Mouse (Mus musculus): ENCODE data around the gene Lsamp.

Gene Lsamp

GRCm38 (mm10) chr16:40271859-40272258 is 287.7 kb downstream of the Lsamp start:
- peak; percentile 27 for DNase-seq (ENCODE audit: low read depth, low spot score)

GRCm38 (mm10) chr16:40290132-40290531 is 306.0 kb downstream of the Lsamp start:
- no peak for DNase-seq (ENCODE audit: low read depth, low spot score)

- no peak for DNase-seq (ENCODE audit: low read depth, low spot score)
Measured at GRCm38 (mm10) chr16:40294296-40294882, 310.2 kb downstream of the Lsamp start.

GRCm38 (mm10) chr16:40295240-40295639 is 311.1 kb downstream of the Lsamp start:
- no peak for DNase-seq (ENCODE audit: low read depth, low spot score)

- no peak for DNase-seq (ENCODE audit: low read depth, low spot score)
Measured at GRCm38 (mm10) chr16:40307666-40308065, 323.5 kb downstream of the Lsamp start.

- no peak for DNase-seq (ENCODE audit: low read depth, low spot score)
Measured at GRCm38 (mm10) chr16:40316199-40316598, 332.0 kb downstream of the Lsamp start.

GRCm38 (mm10) chr16:40324811-40325210 is 340.6 kb downstream of the Lsamp start:
- no peak for DNase-seq (ENCODE audit: low read depth, low spot score)

GRCm38 (mm10) chr16:40328249-40328820 is 344.2 kb downstream of the Lsamp start:
- DNase-seq (ENCODE audit: low read depth, low spot score) = no peak

GRCm38 (mm10) chr16:40369677-40370076 is 385.5 kb downstream of the Lsamp start:
- DNase-seq (ENCODE audit: low read depth, low spot score) = no peak

GRCm38 (mm10) chr16:40371291-40371690 is 387.1 kb downstream of the Lsamp start:
- DNase-seq (ENCODE audit: low read depth, low spot score) = no peak

GRCm38 (mm10) chr16:40375314-40375713 is 391.2 kb downstream of the Lsamp start:
- no peak for DNase-seq (ENCODE audit: low read depth, low spot score)

- DNase-seq (ENCODE audit: low read depth, low spot score) = no peak
Measured at GRCm38 (mm10) chr16:40377129-40377799, 393.1 kb downstream of the Lsamp start.

- no peak for DNase-seq (ENCODE audit: low read depth, low spot score)
Measured at GRCm38 (mm10) chr16:40392106-40392505, 407.9 kb downstream of the Lsamp start.

- DNase-seq (ENCODE audit: low read depth, low spot score) = no peak
Measured at GRCm38 (mm10) chr16:40399531-40399930, 415.4 kb downstream of the Lsamp start.

- no peak for DNase-seq (ENCODE audit: low read depth, low spot score)
Measured at GRCm38 (mm10) chr16:40434280-40434679, 450.1 kb downstream of the Lsamp start.

- DNase-seq (ENCODE audit: low read depth, low spot score) = no peak
Measured at GRCm38 (mm10) chr16:40436415-40436814, 452.3 kb downstream of the Lsamp start.

GRCm38 (mm10) chr16:40437879-40438278 is 453.7 kb downstream of the Lsamp start:
- no peak for DNase-seq (ENCODE audit: low read depth, low spot score)

GRCm38 (mm10) chr16:40438876-40439275 is 454.7 kb downstream of the Lsamp start:
- no peak for DNase-seq (ENCODE audit: low read depth, low spot score)

GRCm38 (mm10) chr16:40446587-40446986 is 462.4 kb downstream of the Lsamp start:
- no peak for DNase-seq (ENCODE audit: low read depth, low spot score)

GRCm38 (mm10) chr16:40463411-40464058 is 479.4 kb downstream of the Lsamp start:
- DNase-seq (ENCODE audit: low read depth, low spot score) = no peak

- peak; percentile 17 for DNase-seq (ENCODE audit: low read depth, low spot score)
Measured at GRCm38 (mm10) chr16:40466596-40466995, 482.4 kb downstream of the Lsamp start.

GRCm38 (mm10) chr16:40470946-40471345 is 486.8 kb downstream of the Lsamp start:
- DNase-seq (ENCODE audit: low read depth, low spot score) = no peak

GRCm38 (mm10) chr16:40471967-40472366 is 487.8 kb downstream of the Lsamp start:
- no peak for DNase-seq (ENCODE audit: low read depth, low spot score)

Data from R1 (cell line).